Mouse (Mus musculus) heart, embryonic 10.5 days (tissue): ENCODE measurements around the gene Nanp. TPM values are rescaled to one million over a fixed set of nuclear protein-coding genes. Genes with fewer than 3 reads are reported as not detected.

ENCODE experiments used
- DNase-seq: peaks from one replicate; pipeline ENCODE4 v3.0.0-alpha.2; 2017; ENCODE audit warnings: low spot score
- H3K27ac ChIP-seq: fragments of 300-500 bp; sonication (generic); 2 replicates; pipeline ENCODE4 v1.5.1; 2016; ENCODE audit warnings: mild to moderate bottlenecking
- H3K27me3 ChIP-seq: fragments of 300-500 bp; sonication (generic); 2 replicates; pipeline ENCODE4 v1.6.1; 2016; ENCODE audit warnings: mild to moderate bottlenecking; ENCODE audit not compliant: poor library complexity, insufficient read depth, severe bottlenecking
- H3K36me3 ChIP-seq: fragments of 300-500 bp; sonication (generic); 2 replicates; pipeline ENCODE4 v1.6.1; 2016; ENCODE audit warnings: mild to moderate bottlenecking, moderate library complexity
- H3K4me1 ChIP-seq: fragments of 300-500 bp; sonication (generic); 2 replicates; pipeline ENCODE4 v1.6.1; 2016; ENCODE audit warnings: mild to moderate bottlenecking
- H3K4me3 ChIP-seq: fragments of 300-500 bp; sonication (generic); 2 replicates; pipeline ENCODE4 v1.5.1; 2016; ENCODE audit warnings: mild to moderate bottlenecking, moderate library complexity
- H3K9me3 ChIP-seq: fragments of 300-500 bp; sonication (generic); 2 replicates; pipeline ENCODE4 v1.6.1; 2016; ENCODE audit warnings: mild to moderate bottlenecking, moderate library complexity
- WGBS: fragments of 180-500 bp; shearing (Covaris S2); methylation state at CpG from one replicate; pipeline ENCODE4 v1.1.7; 2016; 5-methylcytosine and 5-hydroxymethylcytosine counted together
- polyA plus RNA-seq: library from polyadenylated mRNA; unstranded; fragments of >200 nt; fragmentation: Nextera tagmentation; extraction: Ambion mirVana; gene quantifications from 2 replicates; pipeline ENCODE4 v1.2.1, GENCODE M21; 2016

Gene Nanp
- polyA plus RNA-seq, 1 experiment from 2014 or later: 39.9 TPM

GRCm38 (mm10) chr2:151008939-151009509 lies 30.2 kb downstream of the Nanp start:
- H3K27me3 ChIP-seq: peaks cover 3% of the 10 kb centered on the region; the same call in 1 of the 2 replicates
- no peaks in the 10 kb centered on the region for H3K36me3 ChIP-seq
- no peaks in the 10 kb centered on the region for H3K9me3 ChIP-seq
- H3K27ac ChIP-seq: peak overlapping the region; percentile 89
- H3K4me1 ChIP-seq: 0 out of 2 replicates have a peak, but pooled peaks cover 17% of the 10 kb centered on the region
- H3K4me3 ChIP-seq: peak overlapping the region; percentile 74
- peak; percentile 93 for DNase-seq
- WGBS: under 1% methylated on average over 56 of the region's 57 CpGs

GRCm38 (mm10) chr2:151008517-151008932 lies 30.7 kb downstream of the Nanp start:
- peak; percentile 87 for DNase-seq
- no peaks in the 10 kb centered on the region for H3K9me3 ChIP-seq
- no peaks in the 10 kb centered on the region for H3K36me3 ChIP-seq
- peak overlapping the region; percentile 89 for H3K27ac ChIP-seq
- peak overlapping the region; percentile 74 for H3K4me3 ChIP-seq
- H3K4me1 ChIP-seq: 0 out of 2 replicates have a peak, but pooled peaks cover 17% of the 10 kb centered on the region
- under 1% methylated on average over 21 of the region's 21 CpGs for WGBS
- peaks cover 3% of the 10 kb centered on the region; the same call in 1 of the 2 replicates for H3K27me3 ChIP-seq

GRCm38 (mm10) chr2:151008006-151008405 lies 31.2 kb downstream of the Nanp start:
- DNase-seq: no peak
- no peaks in the 10 kb centered on the region for H3K9me3 ChIP-seq
- peak overlapping the region; percentile 89; the same call in 1 of the 2 replicates for H3K27ac ChIP-seq
- no peaks in the 10 kb centered on the region for H3K36me3 ChIP-seq
- H3K4me1 ChIP-seq: 0 out of 2 replicates have a peak, but pooled peaks cover 17% of the 10 kb centered on the region
- H3K4me3 ChIP-seq: peak overlapping the region; percentile 74
- 49% methylated on average over 6 of the region's 6 CpGs for WGBS
- H3K27me3 ChIP-seq: no peaks in the 10 kb centered on the region

- 83% methylated on average over 5 of the region's 5 CpGs for WGBS
- H3K27me3 ChIP-seq: no peaks in the 10 kb centered on the region
- no peak for DNase-seq
- H3K27ac ChIP-seq: no peak overlapping the region
- H3K4me1 ChIP-seq: peaks cover 23% of the 10 kb centered on the region
- no peaks in the 10 kb centered on the region for H3K9me3 ChIP-seq
- H3K36me3 ChIP-seq: no peaks in the 10 kb centered on the region
- H3K4me3 ChIP-seq: no peak overlapping the region
Observed at GRCm38 (mm10) chr2:151006281-151006945, 32.8 kb downstream of the Nanp start.

- no peak overlapping the region for H3K4me3 ChIP-seq
- no peaks in the 10 kb centered on the region for H3K27me3 ChIP-seq
- H3K9me3 ChIP-seq: no peaks in the 10 kb centered on the region
- 71% methylated on average over 10 of the region's 10 CpGs for WGBS
- no peak for DNase-seq
- peaks cover 25% of the 10 kb centered on the region for H3K4me1 ChIP-seq
- H3K27ac ChIP-seq: no peak overlapping the region
- no peaks in the 10 kb centered on the region for H3K36me3 ChIP-seq
Observed at GRCm38 (mm10) chr2:151004390-151004789, 34.8 kb downstream of the Nanp start.

- H3K27me3 ChIP-seq: no peaks in the 10 kb centered on the region
- 66% methylated on average over 6 of the region's 6 CpGs for WGBS
- H3K4me3 ChIP-seq: no peak overlapping the region
- H3K9me3 ChIP-seq: no peaks in the 10 kb centered on the region
- DNase-seq: no peak
- peaks cover 31% of the 10 kb centered on the region for H3K4me1 ChIP-seq
- H3K36me3 ChIP-seq: no peaks in the 10 kb centered on the region
- H3K27ac ChIP-seq: no peak overlapping the region
Observed at GRCm38 (mm10) chr2:151003796-151004195, 35.4 kb downstream of the Nanp start.

- H3K4me1 ChIP-seq: peaks cover 27% of the 10 kb centered on the region
- no peaks in the 10 kb centered on the region for H3K9me3 ChIP-seq
- H3K36me3 ChIP-seq: no peaks in the 10 kb centered on the region
- H3K4me3 ChIP-seq: no peak overlapping the region
- H3K27me3 ChIP-seq: no peaks in the 10 kb centered on the region
- no peak for DNase-seq
- no peak overlapping the region for H3K27ac ChIP-seq
- WGBS: 68% methylated on average over 5 of the region's 5 CpGs
Observed at GRCm38 (mm10) chr2:151001619-151002175, 37.5 kb downstream of the Nanp start.

- no peaks in the 10 kb centered on the region for H3K27me3 ChIP-seq
- 55% methylated on average over 7 of the region's 7 CpGs for WGBS
- DNase-seq: no peak
Observed at GRCm38 (mm10) chr2:151000402-151001178, 38.6 kb downstream of the Nanp start.

GRCm38 (mm10) chr2:150999021-150999420 lies 40.2 kb downstream of the Nanp start:
- Histone ChIP-seq H3K36me3 (no peaks in the 10 kb centered on the region), H3K27ac (peak overlapping the region; percentile 47), H3K27me3 (no peaks in the 10 kb centered on the region), H3K4me3 (0 out of 2 replicates have a peak overlapping the region, but pooled peaks have one; percentile 6), H3K4me1 (peaks cover 20% of the 10 kb centered on the region), H3K9me3 (no peaks in the 10 kb centered on the region)
- WGBS: 53% methylated on average over 3 of the region's 3 CpGs
- no peak for DNase-seq

More at GRCm38 (mm10) chr2:151000402-151001178, 38.6 kb downstream of the Nanp start:
- no peak overlapping the region for H3K27ac ChIP-seq
- peaks cover 27% of the 10 kb centered on the region for H3K4me1 ChIP-seq
- no peaks in the 10 kb centered on the region for H3K9me3 ChIP-seq
- no peak overlapping the region for H3K4me3 ChIP-seq
- H3K36me3 ChIP-seq: no peaks in the 10 kb centered on the region

GRCm38 (mm10) chr2:150997618-150998017 lies 41.6 kb downstream of the Nanp start:
- H3K4me3 ChIP-seq: no peak overlapping the region
- peak overlapping the region; percentile 31; the same call in 1 of the 2 replicates for H3K27ac ChIP-seq
- H3K9me3 ChIP-seq: no peaks in the 10 kb centered on the region
- peaks cover 20% of the 10 kb centered on the region for H3K4me1 ChIP-seq
- peak; percentile 56 for DNase-seq
- WGBS: 81% methylated on average over 5 of the region's 5 CpGs
- H3K27me3 ChIP-seq: no peaks in the 10 kb centered on the region
- no peaks in the 10 kb centered on the region for H3K36me3 ChIP-seq

GRCm38 (mm10) chr2:150995324-150995723 lies 43.9 kb downstream of the Nanp start:
- H3K27ac ChIP-seq: no peak overlapping the region

GRCm38 (mm10) chr2:150991050-150991449 lies 48.1 kb downstream of the Nanp start:
- Histone ChIP-seq H3K4me1 (peaks cover 5% of the 10 kb centered on the region; the same call in 1 of the 2 replicates), H3K9me3 (no peaks in the 10 kb centered on the region), H3K4me3 (no peak overlapping the region), H3K27ac (no peak overlapping the region), H3K27me3 (no peaks in the 10 kb centered on the region), H3K36me3 (no peaks in the 10 kb centered on the region)
- peak; percentile 36 for DNase-seq
- 88% methylated on average over 4 of the region's 4 CpGs for WGBS

More at GRCm38 (mm10) chr2:150995324-150995723, 43.9 kb downstream of the Nanp start:
- Histone ChIP-seq H3K9me3 (no peaks in the 10 kb centered on the region), H3K27me3 (no peaks in the 10 kb centered on the region), H3K4me3 (no peak overlapping the region), H3K36me3 (no peaks in the 10 kb centered on the region), H3K4me1 (peaks cover 19% of the 10 kb centered on the region)
- 64% methylated on average over 4 of the region's 4 CpGs for WGBS
- peak; percentile 66 for DNase-seq
